Mouse (Mus musculus) megakaryocyte, adult 5-6 weeks (primary cell): ENCODE measurements around the gene Ccdc113. TPM values are rescaled to one million over a fixed set of nuclear protein-coding genes. Genes with fewer than 3 reads are reported as not detected.

Experiments
- ATAC-seq: 2 replicates; pipeline ENCODE4 v1.8.0; 2016; ENCODE audit warnings: mild to moderate bottlenecking, inconsistent platforms; ENCODE audit not compliant: poor library complexity, severe bottlenecking
- total RNA-seq, 2 experiments: library from RNA; stranded (forward) in 1 of 2; stranded (reverse) in 1 of 2; fragments of 153-499, 151-499 nt in 1 of 2; fragments of 221-1000, 200-1000 nt in 1 of 2; gene quantifications; 2 replicates each; pipeline versions ENCODE4 v1.2.3 to v1.2.4; 2015 to 2017

Ccdc113 gene
- not detected in 2 replicates for total RNA-seq (2015)
- total RNA-seq (2017), result not detected in 2 replicates

DNA sequence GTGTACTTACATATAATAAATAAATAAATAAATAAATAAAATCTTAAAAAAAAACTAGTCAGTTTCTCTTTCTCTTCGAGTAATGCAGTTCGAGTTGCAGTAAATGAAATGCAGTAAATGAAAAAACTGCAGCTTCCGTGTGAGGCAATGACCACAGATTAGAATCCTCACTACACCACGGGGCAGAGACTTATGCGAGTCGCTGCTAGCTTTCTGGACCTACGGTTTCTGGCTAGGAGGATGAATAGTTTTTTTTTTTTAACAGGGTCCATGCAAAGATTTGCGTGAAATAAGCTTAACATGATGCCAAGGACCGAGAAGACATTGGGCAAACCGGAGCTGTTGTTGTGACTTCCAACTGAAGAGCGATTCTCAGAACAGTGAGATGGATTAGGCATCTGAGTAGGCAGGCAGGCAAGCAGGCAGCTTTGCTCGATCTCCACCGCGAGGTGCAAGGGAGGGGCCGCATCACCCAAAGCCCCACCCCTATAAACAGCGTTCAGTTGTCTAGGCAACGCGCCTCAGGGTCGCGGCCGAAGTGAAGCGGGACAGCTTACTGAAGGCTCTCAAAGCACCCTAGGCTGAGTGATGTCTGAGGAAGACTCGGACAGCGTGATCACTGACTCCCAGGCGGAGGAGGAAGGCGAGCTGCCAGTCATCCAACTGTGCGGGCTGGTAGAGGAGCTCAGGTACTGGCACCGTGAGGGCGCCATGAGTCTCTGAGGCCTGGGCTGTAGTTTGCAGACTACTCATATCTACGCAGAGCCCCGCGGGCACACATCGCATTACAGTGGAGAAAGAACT lies at the start of gene Ccdc113:
Gene Ccdc113, plus strand, starts transcription at position 502 of the 804 bp plus-strand sequence.
- ATAC-seq, result peak; percentile 30; the same call in 1 of the 2 replicates

DNA sequence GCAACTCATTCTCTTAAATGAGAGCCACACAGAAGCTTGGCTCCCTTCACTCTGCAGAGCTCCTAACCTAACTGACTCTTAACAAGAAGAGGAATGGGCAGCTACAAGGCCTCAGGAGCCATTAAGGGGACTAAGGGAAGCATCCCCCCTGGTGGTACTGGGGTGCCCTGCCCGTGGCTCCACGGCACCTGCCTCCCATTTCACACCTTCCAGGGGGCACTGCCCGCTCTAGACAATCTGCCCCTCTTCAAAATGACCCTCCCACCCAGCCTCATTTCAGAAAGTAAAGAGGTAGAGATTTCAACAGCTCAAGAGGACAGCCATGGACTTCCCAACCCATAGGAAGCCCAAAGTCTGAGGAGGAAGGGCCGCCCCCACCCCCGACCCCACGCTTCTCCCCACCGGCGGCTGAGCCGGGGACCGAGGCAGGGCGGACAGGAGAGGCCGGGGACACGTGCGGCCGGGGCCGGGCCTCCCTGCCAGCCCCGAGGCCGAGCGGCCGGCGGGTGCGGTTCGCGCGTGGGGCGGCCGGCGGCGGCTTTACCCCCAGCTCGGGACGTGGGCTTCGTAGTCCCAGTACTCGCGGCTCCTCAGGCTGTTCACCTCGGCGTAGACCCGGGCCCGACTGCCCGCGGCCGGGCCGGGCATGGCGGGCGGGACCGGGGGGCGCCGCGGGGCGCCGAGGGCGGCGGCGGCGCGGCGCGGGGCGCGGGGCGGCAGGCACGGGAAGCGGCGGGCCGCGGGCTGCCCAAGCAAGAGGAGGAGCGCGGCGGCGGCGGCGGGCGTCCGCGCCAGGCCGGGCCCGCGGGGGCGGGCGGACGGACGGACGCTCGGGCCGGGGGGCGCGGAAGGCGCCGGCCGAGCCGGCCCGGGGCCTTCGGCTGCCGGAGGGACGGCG lies 45.8 kb upstream of the Ccdc113 start:
- ATAC-seq, result peak; percentile 16; the same call in 1 of the 2 replicates

GRCm38 (mm10) chr8:95488698-95489332 lies 45.1 kb upstream of the Ccdc113 start:
- ATAC-seq, result peak; percentile 98

DNA sequence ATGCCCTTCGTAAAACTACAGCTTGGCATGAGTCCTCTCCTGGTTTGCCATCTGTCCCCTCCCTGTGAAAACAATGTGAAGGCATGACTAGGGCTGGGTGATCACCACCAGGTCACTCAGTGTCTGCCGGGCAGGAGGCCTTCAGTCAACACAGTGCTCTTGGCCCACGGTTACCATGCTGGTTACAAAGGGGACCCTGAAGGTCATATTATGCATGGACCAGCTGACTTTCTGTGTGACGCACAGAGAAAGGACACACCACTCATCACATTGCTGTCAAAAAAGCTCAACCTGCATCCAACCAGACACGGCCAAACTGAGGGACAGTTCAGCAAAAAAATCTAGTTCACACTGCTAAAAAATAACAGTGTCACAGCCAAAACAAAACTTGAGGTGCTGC lies 43.9 kb upstream of the Ccdc113 start, which contains the start of gene Csnk2a2:
Gene Csnk2a2, minus strand, starts transcription at position 34 of the 400 bp plus-strand sequence.
- ATAC-seq, result no peak

GRCm38 (mm10) chr8:95492057-95492456 lies 41.8 kb upstream of the Ccdc113 start:
- ATAC-seq, result no peak

- ATAC-seq, result no peak
Measured at GRCm38 (mm10) chr8:95495444-95495843, 38.4 kb upstream of the Ccdc113 start.

DNA sequence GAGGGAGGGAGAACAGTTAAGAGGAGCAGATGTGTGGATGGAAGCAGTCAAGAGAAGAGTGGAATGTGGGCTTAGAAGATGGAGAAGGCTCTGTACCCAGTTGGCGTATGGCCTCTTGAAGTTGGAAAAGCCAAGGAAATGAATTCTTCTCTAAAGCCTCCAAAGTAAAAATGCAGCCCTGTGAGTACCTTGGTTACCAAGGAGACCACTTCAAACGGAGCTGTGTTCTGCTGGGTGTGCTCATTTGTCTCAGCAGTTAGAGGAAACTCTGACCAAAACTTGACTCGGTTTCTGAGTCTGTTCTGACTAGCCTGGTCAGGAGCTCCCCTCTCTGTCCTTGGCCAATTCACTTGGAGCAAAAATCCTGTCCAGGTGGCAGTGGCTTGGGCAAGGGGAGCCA lies 37.5 kb upstream of the Ccdc113 start:
- no peak for ATAC-seq

- no peak for ATAC-seq
Measured at GRCm38 (mm10) chr8:95497821-95498220, 36.1 kb upstream of the Ccdc113 start.

- ATAC-seq, result no peak
Measured at GRCm38 (mm10) chr8:95499266-95500064, 34.4 kb upstream of the Ccdc113 start.

- ATAC-seq, result no peak
Measured at GRCm38 (mm10) chr8:95500436-95500835, 33.4 kb upstream of the Ccdc113 start.

GRCm38 (mm10) chr8:95502431-95502830 lies 31.5 kb upstream of the Ccdc113 start:
- no peak for ATAC-seq

GRCm38 (mm10) chr8:95504835-95505234 lies 29.1 kb upstream of the Ccdc113 start:
- ATAC-seq, result no peak

DNA sequence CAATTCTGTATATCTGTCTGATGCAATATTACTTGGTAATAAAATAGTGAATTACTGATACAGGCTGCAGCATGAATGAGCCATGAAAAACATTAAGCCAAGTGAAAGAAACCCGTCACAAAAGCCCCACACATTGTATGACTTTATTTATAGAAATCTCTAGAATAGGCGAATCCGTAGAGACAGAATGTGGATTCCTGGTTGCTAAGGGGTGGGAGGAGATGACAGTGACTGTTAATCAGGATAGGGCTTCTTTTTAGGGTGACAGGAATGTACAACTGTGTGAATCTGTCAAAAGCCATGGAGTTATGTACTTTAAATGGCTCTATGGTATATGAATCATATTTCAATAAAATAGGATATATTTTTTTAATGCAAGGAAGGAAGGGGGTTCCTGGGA lies 28.3 kb upstream of the Ccdc113 start:
- no peak for ATAC-seq

DNA sequence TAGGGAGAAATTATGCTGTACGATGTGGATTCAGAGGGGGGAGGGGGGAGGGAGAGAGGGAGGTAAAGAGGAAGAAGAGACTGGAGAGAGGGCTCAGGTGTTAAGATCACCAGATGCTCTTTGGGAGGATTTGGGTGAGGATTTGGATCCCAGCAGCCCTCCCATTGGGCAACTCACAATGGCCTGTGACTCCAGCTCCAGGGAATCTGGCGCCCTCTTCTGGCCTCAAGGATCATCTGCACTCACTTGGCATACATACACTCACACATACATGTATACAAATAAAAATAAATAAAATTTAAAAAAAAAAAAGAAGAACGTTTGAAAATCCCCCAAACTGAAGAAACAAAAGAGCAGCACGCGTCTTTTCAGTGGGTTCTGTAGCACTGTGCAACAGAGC lies 27.6 kb upstream of the Ccdc113 start:
- no peak for ATAC-seq

DNA sequence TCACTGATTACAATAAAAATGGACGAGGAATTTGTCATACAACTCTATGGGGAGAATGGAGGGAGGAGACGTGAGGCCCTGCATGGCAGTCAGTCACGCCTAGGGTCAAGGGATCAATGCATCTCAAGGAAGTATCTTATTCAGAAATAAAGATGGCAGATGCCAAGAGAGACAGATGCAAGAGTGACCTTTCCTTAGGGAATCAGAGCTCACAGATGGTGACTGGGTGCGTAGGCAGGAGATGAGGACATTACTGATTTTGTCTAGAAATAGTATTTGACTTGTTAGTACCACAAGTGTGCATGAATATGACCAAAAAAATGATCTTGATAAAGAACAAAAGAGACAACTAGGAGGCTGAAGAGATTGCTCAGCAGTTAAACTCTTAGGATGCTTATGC lies 21.6 kb upstream of the Ccdc113 start:
- no peak for ATAC-seq

GRCm38 (mm10) chr8:95513219-95513618 lies 20.7 kb upstream of the Ccdc113 start:
- no peak for ATAC-seq

DNA sequence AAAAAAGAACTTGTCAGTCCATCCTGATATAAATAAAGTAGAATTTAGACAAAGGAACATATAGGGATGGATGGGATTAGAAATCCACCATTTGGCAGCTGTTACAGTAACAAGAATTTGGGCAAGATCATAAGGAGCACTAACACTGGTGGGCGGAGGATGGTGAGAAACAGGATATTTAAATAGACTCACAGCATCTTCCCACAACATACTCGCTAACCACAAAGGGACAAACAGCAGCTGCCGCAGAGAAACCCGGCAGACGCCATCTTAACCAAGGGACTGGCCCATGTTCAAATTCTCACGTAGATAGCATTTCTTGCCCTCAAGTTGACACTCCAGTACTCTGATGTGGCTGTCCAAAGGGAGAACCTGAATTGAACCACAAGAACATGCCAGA lies 17.0 kb upstream of the Ccdc113 start:
- ATAC-seq, result no peak

- ATAC-seq, result no peak
Measured at GRCm38 (mm10) chr8:95523991-95524390, 9.9 kb upstream of the Ccdc113 start.

DNA sequence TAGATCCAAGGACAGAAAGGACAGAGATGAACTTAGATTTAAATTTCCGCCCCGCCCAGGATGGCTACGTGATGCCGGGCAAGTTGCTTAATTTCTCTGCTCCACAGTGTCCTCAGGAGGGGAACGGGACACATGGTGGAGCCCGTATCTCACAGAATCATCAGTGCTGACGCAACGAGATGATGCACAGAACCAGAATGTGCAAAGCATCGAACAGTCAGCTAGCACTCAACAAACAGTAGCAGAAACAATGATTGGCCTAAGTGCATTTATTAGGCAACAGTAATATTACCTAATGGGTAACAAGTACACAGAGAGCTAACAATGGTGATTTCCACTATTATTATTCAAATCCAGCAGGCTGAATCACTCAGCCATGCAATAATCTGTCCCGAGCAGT lies 5.7 kb upstream of the Ccdc113 start:
- ATAC-seq, result no peak

DNA sequence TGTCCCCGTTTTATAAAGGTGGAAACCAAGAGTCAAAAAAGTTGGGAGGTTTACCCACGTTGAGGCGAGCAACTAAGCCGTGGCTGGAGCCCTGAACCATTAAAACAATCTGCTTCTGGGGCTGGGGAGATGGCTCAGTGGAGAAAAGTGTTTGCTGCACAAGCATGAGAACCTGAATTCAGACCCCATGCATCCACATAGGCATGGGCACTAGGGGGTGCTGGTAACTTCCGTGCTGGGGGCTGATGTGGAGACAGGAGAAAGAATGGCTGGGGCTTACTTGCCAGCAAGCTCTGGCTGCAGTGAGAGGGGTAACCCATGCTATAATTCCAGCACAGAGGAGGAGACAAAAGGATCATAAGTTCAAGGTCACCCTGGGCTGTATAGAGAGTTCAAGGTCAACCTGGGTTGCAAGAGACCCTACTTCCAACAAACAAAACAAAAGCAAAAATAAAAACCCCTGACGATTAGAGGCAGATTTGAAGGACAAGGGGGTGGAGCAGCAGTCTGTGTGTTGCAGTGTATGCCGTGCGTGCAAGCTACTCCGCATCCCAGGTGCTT lies 5.1 kb upstream of the Ccdc113 start:
- ATAC-seq, result no peak
